In the genomic region with DNA sequence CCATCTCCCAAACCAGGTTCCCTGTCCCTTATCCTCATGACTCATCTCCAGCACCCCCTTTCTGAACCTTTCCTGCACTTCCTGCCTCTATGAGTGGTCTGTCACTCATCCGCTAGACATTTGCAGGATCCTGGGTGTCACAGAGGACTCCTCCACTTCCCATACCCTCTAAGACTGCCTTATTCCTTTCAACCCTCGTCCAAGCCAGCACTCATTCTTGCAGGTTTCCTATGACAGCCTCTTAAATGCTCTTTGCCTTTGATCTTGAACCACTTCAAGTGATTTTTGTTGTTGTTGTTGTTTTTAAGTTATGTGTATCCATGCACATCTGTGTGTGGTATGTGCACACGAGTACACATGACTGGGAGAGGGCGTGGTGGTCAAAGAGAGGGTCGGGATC, we compare ENCODE assay signal across 20 mouse cellular contexts. TPM values are rescaled to one million over a fixed set of nuclear protein-coding genes. Genes with fewer than 3 reads are reported as not detected.
DNase-seq lines count a peak whose midpoint lies in the region; ATAC-seq lines count a peak whose summit lies in the region.
"Had no signal": no experiment of that assay in that cellular context is flagged by ENCODE, and none has a peak within 500 bp of the region (broad histone marks: within the 10 kb centered on the region; RNA-seq: fewer than 3 reads in every experiment).

No protein-coding gene starts in this region.

- no peak overlapping the region for H3K9ac ChIP-seq in midbrain, embryonic 11.5 days (ENCODE audit: low read length)
- H3K9ac ChIP-seq in midbrain, embryonic 15.5 days: no peak overlapping the region

- H3K27me3 ChIP-seq in midbrain, embryonic 11.5 days (ENCODE audit: control insufficient read depth, insufficient read depth, low read length): no peaks in the 10 kb centered on the region
- H3K27me3 ChIP-seq in midbrain, embryonic 15.5 days (replicated peaks): no peaks in the 10 kb centered on the region
- H3K27me3 ChIP-seq: CH12.LX had no signal

- no peaks in the 10 kb centered on the region for H3K4me1 ChIP-seq in midbrain, embryonic 11.5 days (ENCODE audit: control insufficient read depth, insufficient read depth, low read length)
- H3K4me1 ChIP-seq in midbrain, embryonic 15.5 days: no peaks in the 10 kb centered on the region

- no peaks in the 10 kb centered on the region for H3K36me3 ChIP-seq in midbrain, embryonic 11.5 days (ENCODE audit: control insufficient read depth, insufficient read depth, low read length)
- no peaks in the 10 kb centered on the region for H3K36me3 ChIP-seq in midbrain, embryonic 15.5 days (replicated peaks)
- H3K36me3 ChIP-seq: G1E had no signal

- H3K27ac ChIP-seq in midbrain, embryonic 11.5 days (ENCODE audit: low read depth, low read length): no peak overlapping the region
- H3K27ac ChIP-seq in midbrain, embryonic 15.5 days: no peak overlapping the region

- H3K9me3 ChIP-seq in midbrain, embryonic 11.5 days (ENCODE audit: control insufficient read depth, low read length): no peaks in the 10 kb centered on the region
- H3K9me3 ChIP-seq in midbrain, embryonic 15.5 days: no peaks in the 10 kb centered on the region

- intact Hi-C loops in heart, postnatal 10 days (cut with DNase I): no loop called here

- no peak overlapping the region for H3K4me2 ChIP-seq in midbrain, embryonic 11.5 days
- no peak overlapping the region for H3K4me2 ChIP-seq in midbrain, embryonic 15.5 days

- WGBS in midbrain, embryonic 11.5 days: 76% methylated on average over 5 of the region's 5 CpGs
- 88% methylated on average over 5 of the region's 5 CpGs for WGBS in midbrain, embryonic 15.5 days

- DNase-seq in heart, adult 11 months: peak; percentile 55
- DNase-seq in heart, postnatal 10 days: no peak
- peak; percentile 54 for DNase-seq in midbrain, embryonic 11.5 days (ENCODE audit: low spot score, missing footprints)
- DNase-seq: adrenal gland, adult 2 months; adrenal gland, adult 8-10 months; adrenal gland, postnatal 10 days; adrenal gland, postnatal 14 days; adrenal gland, postnatal 25 days; adrenal gland, postnatal 36 days; B cell, adult 2 months; cerebellum, adult 11 months; cerebellum, adult 11-12 months; cerebellum, adult 18-20 months had no signal

- no peak for ATAC-seq in midbrain, embryonic 11.5 days (ENCODE audit: low FRiP score)
- no peak for ATAC-seq in midbrain, embryonic 15.5 days (replicated peaks)
- ATAC-seq: activated CD4-positive, CD25-positive, alpha-beta regulatory T cell, adult 4 months; CD4-positive, CD25-positive, alpha-beta regulatory T cell, adult 4 months; Patski had no signal

- H3K4me3 ChIP-seq in midbrain, embryonic 11.5 days (ENCODE audit: low read depth, low read length): no peak overlapping the region
- H3K4me3 ChIP-seq in midbrain, embryonic 15.5 days: no peak overlapping the region

RNA-seq across cellular contexts. Expression of gene Rbms3, which starts 43.6 kb away (rescaled TPM):
- 10 to 100 TPM; 24.9 to 25.0 TPM for total RNA-seq in heart, postnatal 10 days (2021)
- polyA plus RNA-seq in midbrain, embryonic 11.5 days (2014; fragmentation: Nextera tagmentation; extraction: Ambion mirVana): 13.6 and 16.3 TPM in 2 replicates
- 51.6 and 51.9 TPM in 2 replicates for polyA plus RNA-seq in midbrain, embryonic 15.5 days (2015; fragmentation: Nextera tagmentation; extraction: Ambion mirVana)
- total RNA-seq: CH12.LX, MEL had no signal
- polyA plus RNA-seq: activated CD4-positive, CD25-positive, alpha-beta regulatory T cell, adult 4 months; G1E had no signal

Comparison
In these comparisons a context has a peak if more than half of its experiments do, and no peak if none do; other contexts are left out.
1. DNase-seq: peak in heart, adult 11 months (single experiment) and midbrain, embryonic 11.5 days (single experiment); none in heart, postnatal 10 days (0 of 2).